Mouse (Mus musculus): ENCODE results near the gene Kank1. TPM values are rescaled to one million over a fixed set of nuclear protein-coding genes. Genes with fewer than 3 reads are reported as not detected.

Kank1 gene
- polyA plus RNA-seq, 1 experiment: 6.3 TPM

GRCm38 (mm10) chr19:25426431-25426830 lies 189.7 kb downstream of the Kank1 start:
- Histone ChIP-seq H3K36me3 (ENCODE audit: control insufficient read depth, insufficient read depth, low read length) (peaks cover 37% of the 10 kb centered on the region), H3K27ac (ENCODE audit: insufficient read depth, low read depth, low read length) (no peak overlapping the region), H3K27me3 (ENCODE audit: control insufficient read depth, insufficient read depth, low read length) (no peaks in the 10 kb centered on the region), H3K4me1 (ENCODE audit: control insufficient read depth, insufficient read depth, insufficient read length, low read length) (no peaks in the 10 kb centered on the region), H3K4me3 (ENCODE audit: low read depth, low read length) (no peak overlapping the region)
- TF ChIP-seq POLR2A (IDR thresholded peaks at IDR 0.05; ENCODE audit: low read depth, low read length): no peak
- no peak for TF ChIP-seq CTCF (IDR thresholded peaks at IDR 0.05; ENCODE audit: extremely low read depth, insufficient read length, insufficient replicate concordance, low read depth, low read length)
- WGBS: 87% methylated on average over 5 of the region's 5 CpGs

DNA sequence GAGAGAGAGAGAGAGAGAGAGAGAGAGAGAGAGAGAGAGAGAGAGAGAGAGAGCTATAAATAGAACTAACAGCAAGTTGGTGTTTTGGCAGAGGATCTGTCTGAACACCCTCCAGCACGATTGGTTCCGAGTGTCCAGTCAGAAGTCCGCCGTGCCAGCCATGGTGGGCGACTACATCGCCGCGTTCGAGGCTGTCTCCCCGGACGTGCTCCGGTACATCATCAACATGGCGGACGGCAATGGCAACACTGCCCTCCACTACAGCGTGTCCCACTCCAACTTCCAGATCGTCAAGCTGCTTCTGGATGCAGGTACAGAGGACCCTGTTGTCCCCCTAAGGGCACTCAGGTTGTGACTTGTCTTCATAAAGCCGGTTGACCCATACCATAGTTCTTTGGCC lies 191.1 kb downstream of the Kank1 start:
- Histone ChIP-seq H3K4me3 (ENCODE audit: low read depth, low read length) (no peak overlapping the region), H3K4me1 (ENCODE audit: control insufficient read depth, insufficient read depth, insufficient read length, low read length) (no peaks in the 10 kb centered on the region), H3K36me3 (ENCODE audit: control insufficient read depth, insufficient read depth, low read length) (peaks cover 41% of the 10 kb centered on the region), H3K27me3 (ENCODE audit: control insufficient read depth, insufficient read depth, low read length) (no peaks in the 10 kb centered on the region), H3K27ac (ENCODE audit: insufficient read depth, low read depth, low read length) (no peak overlapping the region)
- no peak for TF ChIP-seq POLR2A (IDR thresholded peaks at IDR 0.05; ENCODE audit: low read depth, low read length)
- no peak for TF ChIP-seq CTCF (IDR thresholded peaks at IDR 0.05; ENCODE audit: extremely low read depth, insufficient read length, insufficient replicate concordance, low read depth, low read length)
- WGBS: 94% methylated on average over 17 of the region's 17 CpGs

DNA sequence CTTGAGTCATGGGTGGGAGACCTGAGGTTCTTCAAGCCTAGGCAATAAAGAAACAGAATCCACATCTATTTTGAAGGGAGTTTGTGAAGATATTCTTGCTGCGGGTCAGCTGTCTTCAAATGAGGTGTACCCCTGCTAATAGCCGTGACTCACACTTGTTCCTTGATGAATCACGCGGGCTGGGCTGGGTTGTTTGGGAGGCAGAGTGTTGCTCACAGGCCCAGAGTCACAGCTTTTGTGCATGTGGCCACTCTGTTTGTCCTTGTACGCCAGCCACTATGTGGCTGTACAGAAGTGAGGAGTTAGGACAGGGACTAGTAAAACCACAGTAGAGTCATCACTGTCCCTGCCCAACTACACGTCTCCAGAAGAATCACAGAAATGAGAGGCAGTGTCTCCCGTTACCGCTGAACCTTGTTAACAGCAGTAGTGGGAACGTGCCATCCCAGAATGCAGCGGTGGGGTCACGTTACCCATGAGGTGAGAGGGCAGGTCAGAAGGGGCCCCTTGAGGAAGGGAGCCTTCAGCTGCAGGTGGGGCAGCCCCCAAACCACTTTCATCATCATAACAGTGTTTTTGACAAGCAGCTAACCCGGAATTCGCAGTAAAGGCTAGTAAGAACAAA lies 191.7 kb downstream of the Kank1 start:
- no peak overlapping the region for H3K27ac ChIP-seq (ENCODE audit: insufficient read depth, low read depth, low read length)
- no peaks in the 10 kb centered on the region for H3K4me1 ChIP-seq (ENCODE audit: control insufficient read depth, insufficient read depth, insufficient read length, low read length)
- peaks cover 42% of the 10 kb centered on the region for H3K36me3 ChIP-seq (ENCODE audit: control insufficient read depth, insufficient read depth, low read length)
- TF ChIP-seq POLR2A (IDR thresholded peaks at IDR 0.05; ENCODE audit: low read depth, low read length): no peak
- TF ChIP-seq CTCF (IDR thresholded peaks at IDR 0.05; ENCODE audit: extremely low read depth, insufficient read length, insufficient replicate concordance, low read depth, low read length): no peak
- H3K4me3 ChIP-seq (ENCODE audit: low read depth, low read length): no peak overlapping the region
- 89% methylated on average over 13 of the region's 13 CpGs for WGBS
- no peaks in the 10 kb centered on the region for H3K27me3 ChIP-seq (ENCODE audit: control insufficient read depth, insufficient read depth, low read length)

- H3K4me3 ChIP-seq (ENCODE audit: low read depth, low read length): no peak overlapping the region
- H3K27me3 ChIP-seq (ENCODE audit: control insufficient read depth, insufficient read depth, low read length): no peaks in the 10 kb centered on the region
- WGBS: 77% methylated on average over 9 of the region's 9 CpGs
- H3K4me1 ChIP-seq (ENCODE audit: control insufficient read depth, insufficient read depth, insufficient read length, low read length): no peaks in the 10 kb centered on the region
- H3K27ac ChIP-seq (ENCODE audit: insufficient read depth, low read depth, low read length): no peak overlapping the region
- peaks cover 32% of the 10 kb centered on the region for H3K36me3 ChIP-seq (ENCODE audit: control insufficient read depth, insufficient read depth, low read length)
- no peak for TF ChIP-seq POLR2A (IDR thresholded peaks at IDR 0.05; ENCODE audit: low read depth, low read length)
- no peak for TF ChIP-seq CTCF (IDR thresholded peaks at IDR 0.05; ENCODE audit: extremely low read depth, insufficient read length, insufficient replicate concordance, low read depth, low read length)
Measured at GRCm38 (mm10) chr19:25431431-25431830, 194.7 kb downstream of the Kank1 start.

DNA sequence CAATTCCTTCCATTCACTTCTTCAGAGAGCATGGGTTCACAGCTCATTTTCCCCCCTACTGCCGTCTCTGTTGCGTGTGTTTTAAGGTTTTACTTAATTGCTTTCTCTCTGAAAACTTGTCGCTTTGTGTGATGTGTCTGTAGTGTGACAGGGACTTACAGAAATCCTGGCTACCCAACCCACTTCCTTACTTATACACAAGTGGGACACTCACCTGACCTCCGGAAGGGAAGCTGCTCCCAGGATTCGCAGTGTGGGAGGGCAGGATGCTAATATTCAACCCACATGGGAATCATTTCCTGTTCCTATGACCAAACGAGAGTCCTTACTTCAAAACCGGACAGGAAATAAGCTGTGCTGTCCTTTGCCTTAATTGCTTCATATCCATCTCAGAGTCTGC lies 195.1 kb downstream of the Kank1 start:
- H3K4me1 ChIP-seq (ENCODE audit: control insufficient read depth, insufficient read depth, insufficient read length, low read length): no peaks in the 10 kb centered on the region
- no peak overlapping the region for H3K27ac ChIP-seq (ENCODE audit: insufficient read depth, low read depth, low read length)
- H3K27me3 ChIP-seq (ENCODE audit: control insufficient read depth, insufficient read depth, low read length): no peaks in the 10 kb centered on the region
- TF ChIP-seq POLR2A (IDR thresholded peaks at IDR 0.05; ENCODE audit: low read depth, low read length) (no peak), CTCF (IDR thresholded peaks at IDR 0.05; ENCODE audit: extremely low read depth, insufficient read length, insufficient replicate concordance, low read depth, low read length) (no peak)
- WGBS: 78% methylated on average over 7 of the region's 7 CpGs
- peaks cover 32% of the 10 kb centered on the region for H3K36me3 ChIP-seq (ENCODE audit: control insufficient read depth, insufficient read depth, low read length)
- H3K4me3 ChIP-seq (ENCODE audit: low read depth, low read length): no peak overlapping the region

DNA sequence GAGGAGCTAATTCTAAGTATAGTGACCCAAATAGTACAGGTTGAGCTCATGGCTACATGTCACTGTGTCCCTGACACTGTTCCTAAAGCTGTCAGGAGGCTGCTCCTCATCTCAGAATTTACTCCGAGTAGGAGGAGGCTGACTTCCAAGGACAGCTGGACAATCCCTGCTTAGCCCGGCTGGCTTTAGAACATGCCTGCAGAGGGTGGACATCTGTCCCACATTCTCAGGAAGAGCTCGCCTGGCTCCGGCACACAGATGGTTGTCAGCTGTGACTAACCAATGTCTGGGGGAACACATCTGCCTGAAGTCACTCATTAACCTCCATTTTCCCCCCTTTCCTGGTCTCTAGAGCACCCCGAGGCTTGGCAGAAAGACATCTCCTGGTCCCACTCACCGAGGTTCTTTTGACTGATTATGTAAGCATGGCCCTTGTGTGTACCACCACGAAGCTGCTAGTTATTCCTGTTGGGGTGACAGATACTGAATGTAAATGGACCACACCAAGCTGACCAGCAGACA lies 196.5 kb downstream of the Kank1 start:
- Histone ChIP-seq H3K36me3 (ENCODE audit: control insufficient read depth, insufficient read depth, low read length) (peaks cover 28% of the 10 kb centered on the region), H3K27ac (ENCODE audit: insufficient read depth, low read depth, low read length) (no peak overlapping the region), H3K27me3 (ENCODE audit: control insufficient read depth, insufficient read depth, low read length) (no peaks in the 10 kb centered on the region), H3K4me1 (ENCODE audit: control insufficient read depth, insufficient read depth, insufficient read length, low read length) (no peaks in the 10 kb centered on the region), H3K4me3 (ENCODE audit: low read depth, low read length) (no peak overlapping the region)
- TF ChIP-seq CTCF (IDR thresholded peaks at IDR 0.05; ENCODE audit: extremely low read depth, insufficient read length, insufficient replicate concordance, low read depth, low read length) (no peak), POLR2A (IDR thresholded peaks at IDR 0.05; ENCODE audit: low read depth, low read length) (no peak)
- 86% methylated on average over 7 of the region's 7 CpGs for WGBS

- Histone ChIP-seq H3K4me1 (ENCODE audit: control insufficient read depth, insufficient read depth, insufficient read length, low read length) (no peaks in the 10 kb centered on the region), H3K4me3 (ENCODE audit: low read depth, low read length) (no peak overlapping the region), H3K36me3 (ENCODE audit: control insufficient read depth, insufficient read depth, low read length) (peaks cover 24% of the 10 kb centered on the region), H3K27ac (ENCODE audit: insufficient read depth, low read depth, low read length) (no peak overlapping the region), H3K27me3 (ENCODE audit: control insufficient read depth, insufficient read depth, low read length) (no peaks in the 10 kb centered on the region)
- TF ChIP-seq POLR2A (IDR thresholded peaks at IDR 0.05; ENCODE audit: low read depth, low read length) (no peak), CTCF (IDR thresholded peaks at IDR 0.05; ENCODE audit: extremely low read depth, insufficient read length, insufficient replicate concordance, low read depth, low read length) (no peak)
- WGBS: 92% methylated on average over 7 of the region's 7 CpGs
Measured at GRCm38 (mm10) chr19:25434345-25434744, 197.6 kb downstream of the Kank1 start.
